Mouse (Mus musculus) telencephalon, adult 2 months (tissue): ENCODE measurements around the gene Il17ra.

Source experiments
- DNase-seq: peaks from one replicate; pipeline ENCODE4 v3.0.0-alpha.2; 2011; ENCODE audit warnings: low read depth, low spot score

The Il17ra gene

DNA sequence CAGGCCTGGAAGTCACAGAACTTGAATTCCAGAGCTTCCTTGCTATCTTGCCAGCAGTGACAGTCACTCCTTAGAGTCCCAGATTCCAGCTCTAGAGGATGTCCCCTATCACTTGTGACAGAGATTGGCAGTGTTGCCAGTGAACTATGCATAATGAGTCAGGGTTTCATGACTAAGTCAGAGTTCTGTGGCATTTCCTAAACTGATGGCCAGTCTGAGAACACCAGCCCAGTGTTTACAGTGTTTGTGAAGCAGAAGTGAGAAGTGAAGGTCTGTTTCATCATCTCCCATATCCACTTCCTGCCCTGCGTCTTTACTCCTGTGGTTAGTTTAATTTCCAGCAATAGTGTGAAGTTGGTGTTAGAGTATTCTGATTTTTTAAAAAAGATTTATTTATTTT, 7.6 kb downstream of the Il17ra start:
- no peak for DNase-seq

DNA sequence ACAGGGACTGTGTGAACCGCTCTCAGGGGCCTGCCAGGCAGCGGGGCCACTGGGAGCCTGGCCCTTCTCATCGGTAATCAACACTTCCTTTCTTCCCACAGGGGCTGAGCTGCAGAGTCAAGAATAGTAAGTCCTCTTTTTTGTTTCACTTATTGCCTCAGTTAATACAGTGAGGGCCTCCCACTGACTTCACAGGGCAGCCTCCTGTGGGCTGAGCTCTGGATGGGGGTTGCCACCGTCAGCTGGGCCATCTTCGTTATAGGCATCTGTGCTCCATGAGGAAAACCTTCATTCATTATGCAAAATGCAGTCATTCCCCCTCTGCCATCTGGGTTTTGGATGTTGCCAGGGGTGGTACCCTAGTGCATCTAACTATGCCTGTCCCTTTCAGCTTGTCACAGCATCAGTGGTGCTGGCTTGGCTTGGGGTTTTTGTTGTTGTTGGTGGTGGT, 9.0 kb downstream of the Il17ra start:
- no peak for DNase-seq

DNA sequence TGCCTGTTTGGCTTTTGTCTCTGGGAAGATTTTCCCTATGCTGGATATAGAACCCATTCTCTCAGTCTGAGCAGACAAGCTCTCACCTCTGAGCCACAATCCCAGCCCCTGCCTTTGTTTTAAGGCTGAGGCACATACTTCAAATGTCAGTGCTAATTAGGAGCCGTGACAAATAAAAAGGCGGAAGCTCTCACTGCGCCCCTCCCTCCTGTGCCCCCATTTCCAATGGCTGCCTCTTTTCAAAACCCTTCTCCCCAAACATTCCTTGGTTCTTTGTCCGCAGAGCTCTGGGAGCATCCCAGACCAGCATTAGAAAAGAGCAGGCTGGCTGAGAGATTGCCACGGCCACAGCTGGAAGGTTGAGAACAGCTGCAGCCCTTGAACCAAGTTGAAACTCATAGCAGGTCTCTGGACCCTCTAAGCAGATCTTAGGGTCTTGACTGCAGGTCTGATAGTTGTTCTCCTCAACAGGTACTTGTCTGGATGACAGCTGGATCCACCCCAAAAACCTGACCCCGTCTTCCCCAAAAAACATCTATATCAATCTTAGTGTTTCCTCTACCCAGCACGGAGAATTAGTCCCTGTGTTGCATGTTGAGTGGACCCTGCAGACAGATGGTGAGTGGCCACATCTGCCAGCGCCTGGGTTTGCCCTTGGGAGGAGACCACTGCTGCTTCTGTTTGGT, 9.6 kb downstream of the Il17ra start:
- no peak for DNase-seq

DNA sequence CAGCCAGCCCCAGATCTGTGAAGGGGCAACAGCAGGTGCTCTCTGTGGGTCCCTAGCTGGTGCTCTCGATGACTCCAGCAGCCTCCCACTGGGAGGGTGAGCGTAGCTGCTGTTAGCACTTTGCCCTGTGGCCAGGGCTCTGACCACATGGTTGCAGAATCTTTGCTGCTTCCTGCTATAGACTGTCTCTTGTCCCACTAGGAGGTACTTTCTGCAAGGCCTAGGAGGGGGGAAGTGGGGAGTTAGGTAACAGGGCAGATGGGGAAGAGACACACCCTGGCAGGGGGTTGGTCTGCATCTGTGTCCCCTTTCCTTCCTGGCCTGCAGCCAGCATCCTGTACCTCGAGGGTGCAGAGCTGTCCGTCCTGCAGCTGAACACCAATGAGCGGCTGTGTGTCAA, 10.4 kb downstream of the Il17ra start:
- no peak for DNase-seq

DNA sequence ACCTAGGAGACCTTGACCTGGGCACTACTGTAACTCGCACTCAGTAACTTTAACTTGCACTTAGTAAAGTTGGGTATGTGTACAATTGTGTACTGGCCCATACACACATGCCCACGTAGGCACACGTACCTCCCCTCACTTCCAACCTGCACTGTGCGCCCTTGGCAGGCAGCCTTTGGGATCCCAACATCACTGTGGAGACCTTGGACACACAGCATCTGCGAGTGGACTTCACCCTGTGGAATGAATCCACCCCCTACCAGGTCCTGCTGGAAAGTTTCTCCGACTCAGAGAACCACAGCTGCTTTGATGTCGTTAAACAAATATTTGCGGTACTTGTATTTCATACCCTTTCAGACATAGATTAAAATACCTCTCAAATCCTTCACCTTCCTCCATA, 12.2 kb downstream of the Il17ra start:
- no peak for DNase-seq

DNA sequence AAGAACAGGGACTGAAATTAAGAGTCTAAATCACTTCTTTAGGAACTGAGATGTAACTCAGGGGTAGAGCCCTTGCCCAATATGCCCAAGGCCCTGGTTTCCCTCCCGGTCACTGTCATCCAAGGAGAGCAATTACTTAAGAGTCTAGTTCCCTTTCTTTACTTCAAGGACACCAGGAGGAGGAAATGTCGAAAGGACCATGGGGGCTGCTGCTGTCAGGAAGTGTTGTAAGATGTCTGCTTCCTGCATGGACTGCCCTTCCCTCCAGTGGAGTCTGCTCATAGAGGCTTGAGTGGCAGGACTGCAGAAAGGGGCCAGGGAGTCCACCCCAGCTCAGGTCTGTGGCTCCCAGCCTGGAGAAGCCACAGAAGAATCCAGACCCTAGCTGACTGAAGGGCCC, 16.3 kb downstream of the Il17ra start:
- no peak for DNase-seq

DNA sequence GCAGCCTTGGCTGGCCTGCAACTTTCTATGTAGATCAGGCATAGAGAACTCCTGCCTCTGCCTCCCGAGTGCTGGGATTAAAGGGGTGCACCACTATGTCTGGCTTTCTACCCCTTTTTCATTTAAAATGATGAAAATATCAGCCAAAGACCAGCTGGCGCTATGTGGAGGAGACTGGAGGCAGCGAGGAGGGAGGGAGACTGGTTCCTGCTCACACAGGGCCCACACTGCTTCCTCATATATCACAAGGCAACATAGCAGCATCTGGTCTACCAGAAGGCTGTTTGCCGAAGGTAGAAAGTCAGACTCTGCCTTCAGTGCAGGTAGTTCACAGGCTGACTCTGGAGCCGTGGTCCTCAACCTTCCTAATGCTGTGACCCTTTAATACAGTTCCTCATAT, 17.3 kb downstream of the Il17ra start:
- peak; percentile 86 for DNase-seq

DNA sequence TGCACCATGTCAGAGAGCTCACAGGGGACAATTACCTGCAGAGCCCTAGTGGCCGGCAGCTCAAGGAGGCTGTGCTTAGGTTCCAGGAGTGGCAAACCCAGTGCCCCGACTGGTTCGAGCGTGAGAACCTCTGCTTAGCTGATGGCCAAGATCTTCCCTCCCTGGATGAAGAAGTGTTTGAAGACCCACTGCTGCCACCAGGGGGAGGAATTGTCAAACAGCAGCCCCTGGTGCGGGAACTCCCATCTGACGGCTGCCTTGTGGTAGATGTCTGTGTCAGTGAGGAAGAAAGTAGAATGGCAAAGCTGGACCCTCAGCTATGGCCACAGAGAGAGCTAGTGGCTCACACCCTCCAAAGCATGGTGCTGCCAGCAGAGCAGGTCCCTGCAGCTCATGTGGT, 18.5 kb downstream of the Il17ra start:
- DNase-seq, result no peak

DNA sequence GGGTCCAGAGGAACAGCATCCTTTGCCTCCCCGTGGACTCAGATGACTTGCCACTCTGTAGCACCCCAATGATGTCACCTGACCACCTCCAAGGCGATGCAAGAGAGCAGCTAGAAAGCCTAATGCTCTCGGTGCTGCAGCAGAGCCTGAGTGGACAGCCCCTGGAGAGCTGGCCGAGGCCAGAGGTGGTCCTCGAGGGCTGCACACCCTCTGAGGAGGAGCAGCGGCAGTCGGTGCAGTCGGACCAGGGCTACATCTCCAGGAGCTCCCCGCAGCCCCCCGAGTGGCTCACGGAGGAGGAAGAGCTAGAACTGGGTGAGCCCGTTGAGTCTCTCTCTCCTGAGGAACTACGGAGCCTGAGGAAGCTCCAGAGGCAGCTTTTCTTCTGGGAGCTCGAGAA, 19.0 kb downstream of the Il17ra start:
- no peak for DNase-seq

DNA sequence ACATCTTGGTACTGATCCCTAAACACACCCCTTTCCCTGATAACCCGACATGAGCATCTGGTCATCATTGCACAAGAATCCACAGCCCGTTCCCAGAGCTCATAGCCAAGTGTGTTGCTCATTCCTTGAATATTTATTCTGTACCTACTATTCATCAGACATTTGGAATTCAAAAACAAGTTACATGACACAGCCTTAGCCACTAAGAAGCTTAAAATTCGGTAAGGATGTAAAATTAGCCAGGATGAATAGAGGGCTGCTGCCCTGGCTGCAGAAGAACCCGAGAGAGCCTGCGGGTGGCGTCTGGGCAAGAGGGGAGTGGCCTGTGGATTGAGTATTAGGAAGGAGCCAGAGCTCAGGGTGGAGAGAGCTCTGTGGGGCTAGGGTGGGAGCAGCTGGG, 19.7 kb downstream of the Il17ra start:
- no peak for DNase-seq

DNA sequence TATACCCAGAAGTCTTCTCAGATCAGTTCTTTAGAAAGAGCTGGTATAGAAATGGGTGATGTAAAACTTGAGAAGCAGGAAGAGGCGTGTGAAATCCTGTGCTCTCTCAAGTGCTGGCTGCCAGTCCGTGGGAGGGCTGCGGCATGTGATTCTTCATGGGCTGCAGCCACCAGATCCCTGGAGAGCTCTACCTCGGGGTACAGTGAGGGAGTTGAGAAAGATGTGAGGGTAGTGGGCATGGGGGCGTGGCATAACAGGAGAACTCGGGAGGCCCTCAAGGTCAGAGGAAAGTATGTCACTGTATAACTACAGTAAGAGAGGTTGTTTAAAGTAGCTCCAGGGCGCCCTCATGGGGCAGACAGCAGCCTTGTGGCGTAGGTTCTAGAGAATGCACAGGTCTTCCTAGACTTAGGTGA, 20.2 kb downstream of the Il17ra start:
- peak; percentile 91 for DNase-seq

DNA sequence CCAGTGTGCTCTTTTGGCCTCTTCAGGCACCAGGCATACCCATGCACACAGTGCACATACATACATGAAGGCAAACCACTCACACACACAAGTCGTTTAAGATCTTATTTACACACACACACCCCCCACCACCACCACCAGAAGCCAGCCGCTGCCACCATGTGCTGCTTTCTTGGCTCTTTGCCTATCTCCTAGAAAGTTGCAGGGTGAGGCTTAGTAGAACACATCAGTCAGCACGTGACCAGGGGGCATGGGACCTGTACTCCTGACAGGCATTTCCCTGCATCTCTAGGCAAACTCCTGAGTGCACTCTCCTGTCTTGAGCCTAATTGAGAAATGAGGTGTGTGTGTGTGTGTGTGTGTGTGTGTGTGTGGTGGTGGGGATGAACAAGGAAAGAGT, 22.0 kb downstream of the Il17ra start:
- no peak for DNase-seq

DNA sequence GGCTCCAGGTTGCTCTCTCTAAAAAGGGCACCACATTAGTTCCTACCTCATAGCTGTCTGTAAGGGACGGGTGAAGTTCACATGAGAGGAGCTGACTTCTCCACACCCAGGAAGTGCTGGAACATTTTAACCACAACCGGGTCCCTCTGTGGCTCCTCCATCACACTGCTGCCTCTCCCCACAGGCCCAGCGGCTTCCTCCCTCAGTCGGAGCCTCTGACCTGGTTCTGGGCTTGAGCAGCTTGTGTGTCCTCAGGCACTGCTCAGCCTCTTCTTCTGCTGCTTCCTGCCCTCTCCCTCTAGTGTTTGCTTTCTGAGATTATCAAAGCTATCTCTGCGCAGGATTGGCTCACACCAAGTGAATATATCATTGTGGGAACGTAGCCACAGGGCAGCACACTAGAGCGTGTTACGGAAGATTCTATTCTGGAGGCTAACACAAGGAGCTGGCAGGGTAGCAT, 23.0 kb downstream of the Il17ra start:
- no peak for DNase-seq

DNA sequence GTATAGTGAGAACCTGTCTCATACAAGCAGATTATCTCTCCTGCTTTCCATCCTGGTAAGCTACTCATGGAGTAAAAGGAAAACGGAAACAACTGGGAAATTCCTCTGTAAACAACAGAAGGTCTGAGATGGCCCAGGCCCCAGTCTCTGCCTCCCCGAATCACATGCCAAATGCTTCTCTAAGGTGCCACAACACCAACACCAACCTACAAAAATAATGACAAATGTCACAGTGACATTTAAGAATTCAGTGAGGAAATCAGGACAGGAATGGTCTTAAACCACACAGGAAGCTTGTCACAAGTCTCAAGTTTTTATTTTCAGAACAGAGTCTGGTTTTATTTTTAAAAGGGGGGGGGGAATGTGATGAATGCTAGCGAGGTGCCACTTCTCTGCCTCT, 25.6 kb downstream of the Il17ra start:
- DNase-seq, result peak; percentile 68

DNA sequence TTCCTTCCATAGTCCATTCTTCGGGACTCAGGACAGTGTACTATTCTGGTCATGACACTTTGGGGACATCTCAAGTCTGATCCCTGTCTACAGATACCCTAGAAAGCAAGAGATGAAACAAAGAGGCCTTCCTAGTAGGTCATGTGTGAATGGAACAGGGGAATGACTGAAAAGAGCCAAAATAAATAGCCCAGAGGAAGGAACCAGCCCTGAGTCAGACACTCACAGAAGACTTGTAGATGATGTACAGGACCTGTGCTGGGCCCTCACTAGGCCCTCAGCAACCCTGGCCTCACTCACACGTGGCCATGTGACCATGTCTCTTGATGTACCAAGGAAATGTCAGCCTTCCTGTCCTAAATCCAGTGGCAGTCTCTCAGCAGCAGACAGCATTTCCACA, 26.4 kb downstream of the Il17ra start:
- no peak for DNase-seq

DNA sequence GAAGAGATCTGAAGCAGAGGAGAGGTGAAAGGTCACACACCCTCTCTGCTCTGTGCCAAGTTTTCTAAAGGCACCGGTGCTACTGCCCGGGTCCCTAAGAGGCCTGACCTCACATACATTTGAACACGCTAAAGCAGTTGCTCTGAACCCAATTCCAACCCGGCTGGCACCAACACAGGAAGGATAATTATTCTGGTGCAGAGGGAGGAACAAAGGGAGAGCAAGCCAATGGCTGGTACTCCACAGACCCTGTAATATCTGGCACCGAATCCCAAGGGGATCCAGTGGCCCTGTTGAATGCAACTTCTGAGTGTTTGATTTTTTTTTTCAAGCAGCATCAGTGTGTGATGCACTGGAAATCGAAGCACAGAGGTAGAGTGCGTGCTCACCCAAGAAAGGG, 28.0 kb downstream of the Il17ra start:
- no peak for DNase-seq

DNA sequence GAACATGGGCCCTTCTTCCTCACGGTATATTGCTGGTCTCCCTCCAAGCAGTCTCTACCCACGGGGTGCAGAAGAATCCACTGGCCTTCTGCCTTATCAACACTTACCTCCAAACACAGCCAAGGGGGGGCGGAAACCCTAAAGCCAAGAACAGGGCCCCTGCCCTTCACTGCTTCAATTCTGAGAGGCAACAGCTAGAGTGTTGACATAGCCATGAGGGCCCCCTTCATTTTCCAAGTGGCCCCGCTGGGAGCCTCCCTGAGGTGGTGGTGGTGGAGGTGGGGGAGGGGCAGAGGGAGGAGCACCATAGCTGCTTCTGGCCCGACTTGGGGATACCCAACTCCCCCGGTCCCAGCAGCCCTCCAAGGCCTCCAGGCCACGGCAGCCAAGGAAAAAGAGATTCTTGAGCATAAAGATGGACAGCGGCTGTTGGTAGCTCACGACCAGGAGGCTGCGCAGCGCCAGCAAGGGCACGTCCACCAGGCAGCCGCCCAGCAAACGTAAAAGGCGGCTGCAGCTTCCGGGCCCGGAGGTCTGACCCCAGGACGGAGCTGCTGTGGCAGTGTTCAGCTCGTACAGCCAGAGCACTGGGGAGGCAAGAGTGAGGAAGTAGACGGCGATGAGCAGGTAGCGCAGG, 28.9 kb downstream of the Il17ra start:
- DNase-seq, result no peak

DNA sequence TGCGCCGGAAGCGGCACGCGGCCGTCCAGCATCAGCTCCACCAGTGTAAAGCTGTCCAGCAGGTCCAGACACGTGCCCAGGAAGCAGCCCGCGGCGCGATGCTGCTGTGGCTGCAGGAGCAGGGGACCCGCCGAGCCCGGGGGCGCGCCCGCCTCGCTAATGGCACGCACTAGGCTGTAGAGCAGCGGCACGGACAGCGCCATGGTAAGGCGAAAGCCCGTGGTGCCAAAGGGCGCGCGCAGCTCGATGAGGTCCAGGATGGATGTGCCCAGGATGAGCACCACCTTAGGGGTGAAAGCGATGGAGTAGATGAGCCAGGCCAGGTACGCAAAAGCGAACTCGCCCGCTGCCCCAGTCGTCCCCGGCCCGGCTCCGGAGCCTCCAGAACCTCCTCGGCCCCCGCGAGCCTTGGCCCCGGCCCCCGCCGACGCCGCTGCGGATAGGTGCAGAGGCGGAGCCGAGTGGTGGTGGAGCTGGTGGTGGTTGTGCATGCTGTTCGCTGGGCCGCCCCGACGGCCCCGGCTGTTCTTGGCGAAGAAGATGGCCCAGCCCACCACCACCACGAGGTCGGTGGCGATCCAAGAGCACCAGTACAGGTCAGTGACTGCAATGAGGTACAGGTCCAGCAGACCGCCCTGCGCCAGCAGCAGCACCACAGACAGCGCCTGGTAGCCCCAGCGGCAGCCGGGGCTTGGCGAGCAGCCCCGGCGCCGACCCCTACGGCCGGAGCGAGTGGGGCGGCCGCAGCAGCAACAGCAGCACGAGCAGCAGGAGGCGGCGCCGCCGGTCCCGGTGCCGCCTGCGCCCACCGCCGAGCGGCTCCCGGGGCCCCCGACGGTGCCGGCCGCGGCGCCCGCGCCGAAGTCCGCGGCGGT, 29.7 kb downstream of the Il17ra start:
- no peak for DNase-seq

DNA sequence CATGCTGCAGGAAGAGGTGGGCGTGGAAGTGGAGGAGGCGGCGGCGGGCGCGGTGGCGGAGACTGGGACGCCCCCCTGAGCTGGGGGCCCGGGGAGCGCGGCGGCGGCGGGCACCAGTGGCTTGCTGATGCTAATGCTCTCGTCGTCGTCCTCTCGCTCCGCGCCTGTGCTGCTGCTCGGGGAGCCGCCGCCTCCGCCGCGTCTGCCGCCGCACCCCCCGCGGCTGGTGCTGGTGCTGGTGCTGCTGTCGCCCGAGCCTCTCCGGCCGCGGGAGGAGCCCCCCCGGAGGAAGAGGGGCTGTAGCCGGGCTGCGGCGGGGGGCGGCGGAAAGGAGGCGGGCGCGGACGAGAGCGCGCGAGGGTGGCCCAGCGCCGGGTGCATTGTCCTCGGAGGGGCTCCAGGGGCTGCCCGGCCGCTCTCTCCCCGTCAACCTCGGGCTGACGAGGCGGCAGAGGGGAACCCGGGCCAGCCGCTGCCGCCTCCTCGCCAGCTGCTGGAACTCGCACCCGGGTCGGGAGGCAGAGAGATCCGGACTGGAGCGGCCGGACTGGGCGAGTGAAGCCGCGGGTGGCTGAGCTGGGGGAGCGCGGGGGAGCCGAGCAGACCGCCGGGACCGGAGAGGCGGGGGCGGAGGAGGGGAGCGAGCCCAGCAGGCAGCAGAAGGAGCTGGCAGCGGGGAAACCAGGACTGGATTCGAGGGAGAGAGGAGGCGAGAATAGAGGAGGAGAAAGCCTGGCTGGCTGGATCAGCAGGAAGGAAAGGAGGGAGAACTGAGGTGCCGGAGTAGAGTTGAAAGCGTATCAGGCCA, 30.5 kb downstream of the Il17ra start, which contains the start of gene Tmem121b:
Gene Tmem121b, minus strand, starts transcription at position 434 of the 808 bp plus-strand sequence.
- DNase-seq, result peak; percentile 90

DNA sequence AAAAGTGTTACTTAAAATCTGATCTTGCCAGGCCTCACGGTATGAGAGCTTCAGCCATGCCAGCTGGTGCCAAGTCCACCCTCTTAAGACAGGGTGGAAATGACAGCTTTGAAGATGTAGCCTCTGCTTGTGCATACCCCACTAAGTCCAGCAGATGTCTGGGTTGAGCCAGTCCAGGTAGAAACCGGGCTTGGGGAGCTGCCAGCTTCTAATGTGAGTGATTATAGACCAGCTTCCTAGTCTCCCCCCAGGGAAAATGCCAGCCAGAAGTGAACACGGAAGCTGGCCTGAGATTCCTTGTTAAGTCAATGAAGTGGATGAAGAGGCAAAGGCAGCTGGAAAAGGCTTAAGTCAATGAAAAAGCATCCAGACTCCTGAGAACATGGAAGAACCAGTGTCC, 33.5 kb downstream of the Il17ra start:
- no peak for DNase-seq

DNA sequence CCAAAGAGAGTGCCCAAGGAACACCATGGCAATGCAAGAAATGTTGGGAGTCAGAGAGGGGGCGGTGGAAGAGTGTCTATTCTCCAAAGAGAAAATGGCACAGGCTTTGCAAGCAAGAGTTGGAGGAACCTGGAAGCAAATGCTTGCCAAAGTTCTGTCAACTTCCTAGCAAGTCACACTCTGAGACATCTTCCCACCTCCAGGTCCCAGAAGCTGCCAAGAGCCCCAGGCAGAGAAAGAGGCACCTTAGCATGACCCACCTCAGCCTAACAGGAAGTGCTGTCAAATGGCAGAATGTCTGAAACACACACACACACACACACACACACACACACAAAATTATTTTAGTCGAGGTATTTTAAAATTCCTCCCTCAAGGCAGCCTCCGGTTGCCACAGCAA, 41.0 kb downstream of the Il17ra start:
- DNase-seq, result peak; percentile 93

DNA sequence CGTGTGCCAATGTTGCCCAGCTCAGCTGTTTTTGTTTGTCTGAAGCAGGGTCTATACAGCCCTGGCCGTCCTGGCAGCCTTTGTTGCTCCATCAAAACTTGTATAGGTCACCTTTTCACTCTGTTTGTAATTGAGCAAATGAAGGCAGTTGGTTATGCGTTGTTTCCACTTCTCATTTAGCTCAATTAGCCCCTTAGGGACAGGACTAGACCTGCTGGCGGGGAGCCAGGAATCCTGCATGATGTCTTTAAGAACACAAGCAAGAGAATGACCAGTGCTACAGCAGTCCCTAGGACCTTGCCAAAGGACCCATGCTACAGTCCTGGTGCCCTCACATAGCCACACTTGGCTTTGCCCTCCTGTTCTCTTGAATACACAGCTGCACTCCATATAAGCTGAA, 42.5 kb downstream of the Il17ra start:
- no peak for DNase-seq
